Mouse (Mus musculus) hindbrain, embryonic 11.5 days (tissue): ENCODE measurements around the gene Pnma1. TPM values are rescaled to one million over a fixed set of nuclear protein-coding genes. Genes with fewer than 3 reads are reported as not detected.

ENCODE experiments used
- ATAC-seq: fragments of 200-750 bp; cut with Nextera tagmentation; 2 replicates; pipeline ENCODE4 v1.8.0; 2017; ENCODE audit warnings: mild to moderate bottlenecking, moderate TSS enrichment, moderate library complexity; ENCODE audit not compliant: low FRiP score
- DNase-seq: peaks from one replicate; pipeline ENCODE4 v3.0.0-alpha.2; 2015; ENCODE audit warnings: low spot score
- H3K27ac ChIP-seq: fragments of 300-500 bp; sonication (generic); 2 replicates; pipeline ENCODE4 v1.5.1; 2014; ENCODE audit warnings: mild to moderate bottlenecking, low read depth, low read length
- H3K27me3 ChIP-seq: fragments of 300-500 bp; sonication (generic); 2 replicates; pipeline ENCODE4 v1.6.1; 2014; ENCODE audit warnings: mild to moderate bottlenecking, low read length, moderate library complexity, mixed read lengths; ENCODE audit not compliant: control insufficient read depth, insufficient read depth
- H3K36me3 ChIP-seq: fragments of 300-500 bp; sonication (generic); 2 replicates; pipeline ENCODE4 v1.6.1; 2014; ENCODE audit warnings: mild to moderate bottlenecking, low read length, moderate library complexity, mixed read lengths; ENCODE audit not compliant: control insufficient read depth, insufficient read depth
- H3K4me1 ChIP-seq: fragments of 300-500 bp; sonication (generic); replicated peaks from 2 replicates; pipeline ENCODE4 v1.6.1; 2014; ENCODE audit warnings: low read length, mixed read lengths; ENCODE audit not compliant: control insufficient read depth, insufficient read depth
- H3K4me2 ChIP-seq: fragments of 300-500 bp; sonication (generic); replicated peaks from 2 replicates; pipeline ENCODE4 v1.6.1; 2014; ENCODE audit warnings: mild to moderate bottlenecking, low read depth, low read length
- H3K4me3 ChIP-seq: fragments of 300-500 bp; sonication (generic); 2 replicates; pipeline ENCODE4 v1.5.1; 2014; ENCODE audit warnings: low read depth, low read length
- H3K9ac ChIP-seq: fragments of 300-500 bp; sonication (generic); 2 replicates; pipeline ENCODE4 v1.6.1; 2014; ENCODE audit warnings: low read depth, low read length
- H3K9me3 ChIP-seq: fragments of 300-500 bp; sonication (generic); 2 replicates; pipeline ENCODE4 v1.6.1; 2016; ENCODE audit warnings: low read length; ENCODE audit not compliant: control insufficient read depth
- WGBS: fragments of 180-500 bp; shearing (Covaris S2); extraction: QIAGEN DNeasy Blood & Tissue Kit; methylation state at CpG from one replicate; pipeline ENCODE4 v1.1.7; 2014; 5-methylcytosine and 5-hydroxymethylcytosine counted together
- polyA plus RNA-seq: library from polyadenylated mRNA; unstranded; fragments of >200 nt; fragmentation: Nextera tagmentation; extraction: Ambion mirVana; gene quantifications from 2 replicates; pipeline ENCODE4 v1.2.1, GENCODE M21; 2014

Pnma1 gene
- polyA plus RNA-seq, 1 experiment from 2014 or later: 2.6 TPM

GRCm38 (mm10) chr12:84137131-84137530 lies 11.2 kb downstream of the Pnma1 start:
- H3K9me3 ChIP-seq: no peaks in the 10 kb centered on the region

GRCm38 (mm10) chr12:84132265-84132664 lies 16.0 kb downstream of the Pnma1 start:
- Histone ChIP-seq H3K27ac (no peak overlapping the region), H3K27me3 (no peaks in the 10 kb centered on the region), H3K4me3 (no peak overlapping the region), H3K4me1 (no peaks in the 10 kb centered on the region), H3K4me2 (no peak overlapping the region), H3K36me3 (0 out of 2 replicates have a peak, but pooled peaks cover 3% of the 10 kb centered on the region), H3K9ac (no peak overlapping the region), H3K9me3 (no peaks in the 10 kb centered on the region)
- DNase-seq: peak; percentile 52
- 57% methylated on average over 3 of the region's 3 CpGs for WGBS
- ATAC-seq: no peak

More at GRCm38 (mm10) chr12:84137131-84137530, 11.2 kb downstream of the Pnma1 start:
- Histone ChIP-seq H3K36me3 (no peaks in the 10 kb centered on the region), H3K4me3 (no peak overlapping the region), H3K4me2 (no peak overlapping the region), H3K27ac (no peak overlapping the region), H3K4me1 (no peaks in the 10 kb centered on the region), H3K27me3 (no peaks in the 10 kb centered on the region), H3K9ac (no peak overlapping the region)
- DNase-seq: no peak
- ATAC-seq: no peak
- WGBS: 91% methylated on average over 7 of the region's 7 CpGs

- Histone ChIP-seq H3K4me3 (no peak overlapping the region), H3K27ac (no peak overlapping the region), H3K9me3 (no peaks in the 10 kb centered on the region), H3K36me3 (0 out of 2 replicates have a peak, but pooled peaks cover 3% of the 10 kb centered on the region), H3K9ac (no peak overlapping the region), H3K4me2 (no peak overlapping the region), H3K4me1 (no peaks in the 10 kb centered on the region), H3K27me3 (no peaks in the 10 kb centered on the region)
- ATAC-seq (no peak), DNase-seq (no peak)
- 94% methylated on average over 8 of the region's 8 CpGs for WGBS
These were observed 18.4 kb downstream of the Pnma1 start for GRCm38 (mm10) chr12:84129931-84130330.

GRCm38 (mm10) chr12:84128576-84128975 lies 19.7 kb downstream of the Pnma1 start:
- DNase-seq (no peak), ATAC-seq (no peak)
- Histone ChIP-seq H3K9ac (no peak overlapping the region), H3K4me2 (no peak overlapping the region), H3K27ac (no peak overlapping the region), H3K36me3 (0 out of 2 replicates have a peak, but pooled peaks cover 3% of the 10 kb centered on the region), H3K9me3 (no peaks in the 10 kb centered on the region), H3K4me1 (no peaks in the 10 kb centered on the region), H3K27me3 (no peaks in the 10 kb centered on the region), H3K4me3 (no peak overlapping the region)
- 87% methylated on average over 6 of the region's 6 CpGs for WGBS

- no peak overlapping the region for H3K27ac ChIP-seq
- 0 out of 2 replicates have a peak, but pooled peaks cover 2% of the 10 kb centered on the region for H3K36me3 ChIP-seq
- no peak overlapping the region for H3K4me2 ChIP-seq
- no peaks in the 10 kb centered on the region for H3K4me1 ChIP-seq
- H3K9ac ChIP-seq: no peak overlapping the region
- no peak overlapping the region for H3K4me3 ChIP-seq
- WGBS: 86% methylated on average over 2 of the region's 2 CpGs
- H3K9me3 ChIP-seq: no peaks in the 10 kb centered on the region
- H3K27me3 ChIP-seq: no peaks in the 10 kb centered on the region
- ATAC-seq: no peak
- DNase-seq: no peak
These were observed 21.4 kb downstream of the Pnma1 start for GRCm38 (mm10) chr12:84126899-84127298.

- no peak overlapping the region for H3K4me2 ChIP-seq
- H3K9me3 ChIP-seq: no peaks in the 10 kb centered on the region
- 82% methylated on average over 12 of the region's 12 CpGs for WGBS
- H3K4me1 ChIP-seq: no peaks in the 10 kb centered on the region
- H3K27ac ChIP-seq: no peak overlapping the region
- H3K9ac ChIP-seq: no peak overlapping the region
- no peak for ATAC-seq
- no peak for DNase-seq
- H3K4me3 ChIP-seq: no peak overlapping the region
- H3K27me3 ChIP-seq: no peaks in the 10 kb centered on the region
- no peaks in the 10 kb centered on the region for H3K36me3 ChIP-seq
These were observed 22.4 kb downstream of the Pnma1 start for GRCm38 (mm10) chr12:84125892-84126291.

GRCm38 (mm10) chr12:84119584-84119983 lies 28.7 kb downstream of the Pnma1 start:
- 97% methylated on average over 5 of the region's 5 CpGs for WGBS
- Histone ChIP-seq H3K4me3 (no peak overlapping the region), H3K4me2 (no peak overlapping the region), H3K9ac (no peak overlapping the region), H3K27me3 (no peaks in the 10 kb centered on the region), H3K9me3 (no peaks in the 10 kb centered on the region), H3K4me1 (peaks cover 4% of the 10 kb centered on the region; the same call in 1 of the 2 replicates), H3K27ac (no peak overlapping the region), H3K36me3 (no peaks in the 10 kb centered on the region)
- no peak for DNase-seq
- no peak for ATAC-seq

- H3K4me3 ChIP-seq: peak within 1 kb of the TSS; percentile 75
- H3K9ac ChIP-seq: peak within 1 kb of the TSS; percentile 74
- no peaks in the 10 kb centered on the region for H3K36me3 ChIP-seq
- WGBS: 2% methylated on average over 30 of the region's 35 CpGs
- ATAC-seq (peak; percentile 94), DNase-seq (peak; percentile 94)
- H3K9me3 ChIP-seq: no peaks in the 10 kb centered on the region
- H3K4me2 ChIP-seq: peak within 1 kb of the TSS; percentile 44
- peaks cover 4% of the 10 kb centered on the region; the same call in 1 of the 2 replicates for H3K4me1 ChIP-seq
- peak within 1 kb of the TSS; percentile 33; the same call in 1 of the 2 replicates for H3K27ac ChIP-seq
- no peaks in the 10 kb centered on the region for H3K27me3 ChIP-seq
These were observed 33.9 kb downstream of the Pnma1 start, which contains the start of gene Dnal1 for GRCm38 (mm10) chr12:84114153-84114994. Gene Dnal1, plus strand, starts transcription at chr12:84114366.

GRCm38 (mm10) chr12:84113676-84114075 lies 34.6 kb downstream of the Pnma1 start:
- Histone ChIP-seq H3K4me1 (peaks cover 4% of the 10 kb centered on the region; the same call in 1 of the 2 replicates), H3K9ac (no peak overlapping the region), H3K9me3 (no peaks in the 10 kb centered on the region), H3K27ac (no peak overlapping the region), H3K4me2 (peak overlapping the region; percentile 44), H3K27me3 (no peaks in the 10 kb centered on the region), H3K36me3 (no peaks in the 10 kb centered on the region), H3K4me3 (peak overlapping the region; percentile 75; the same call in 1 of the 2 replicates)
- 47% methylated on average over 6 of the region's 6 CpGs for WGBS
- ATAC-seq (no peak), DNase-seq (no peak)
